Mouse (Mus musculus): ENCODE data around the gene Vkorc1l1. TPM values are rescaled to one million over a fixed set of nuclear protein-coding genes. Genes with fewer than 3 reads are reported as not detected.
"Not testable (repeated sequence)": the region's sequence is repeated elsewhere in the genome, so short reads cannot be mapped to it uniquely, and the experiment has no call there.

Vkorc1l1 gene
- polyA plus RNA-seq, 1 experiment = 19.3 TPM

- WGBS = 76% methylated on average over 7 of the region's 7 CpGs
- Histone ChIP-seq H3K4me3 (ENCODE audit: insufficient read depth, low read depth, low read length) (no peak overlapping the region), H3K27ac (ENCODE audit: insufficient read depth, low read depth, low read length) (no peak overlapping the region), H3K27me3 (replicated peaks; ENCODE audit: control insufficient read depth, insufficient read depth, low read length) (no peaks in the 10 kb centered on the region), H3K4me1 (ENCODE audit: control insufficient read depth, insufficient read depth, low read length) (no peaks in the 10 kb centered on the region; the same call in 1 of the 2 replicates), H3K36me3 (ENCODE audit: control insufficient read depth, insufficient read depth, low read length) (no peaks in the 10 kb centered on the region)
- TF ChIP-seq CTCF (conservative IDR thresholded peaks at IDR 0.05; ENCODE audit: insufficient read depth, insufficient read length, low read depth, low read length) = no peak
- no peak for TF ChIP-seq POLR2A (IDR thresholded peaks at IDR 0.05; ENCODE audit: low read depth, low read length)
- no peak for DNase-seq
Observed at GRCm38 (mm10) chr5:129909591-129909990, 32.2 kb upstream of the Vkorc1l1 start.

- Histone ChIP-seq H3K4me3 (ENCODE audit: insufficient read depth, low read depth, low read length) (no peak overlapping the region), H3K27me3 (replicated peaks; ENCODE audit: control insufficient read depth, insufficient read depth, low read length) (no peaks in the 10 kb centered on the region), H3K36me3 (ENCODE audit: control insufficient read depth, insufficient read depth, low read length) (no peaks in the 10 kb centered on the region), H3K4me1 (ENCODE audit: control insufficient read depth, insufficient read depth, low read length) (no peaks in the 10 kb centered on the region; the same call in 1 of the 2 replicates), H3K27ac (ENCODE audit: insufficient read depth, low read depth, low read length) (no peak overlapping the region)
- TF ChIP-seq CTCF (conservative IDR thresholded peaks at IDR 0.05; ENCODE audit: insufficient read depth, insufficient read length, low read depth, low read length) = peak; percentile 76
- TF ChIP-seq POLR2A (IDR thresholded peaks at IDR 0.05; ENCODE audit: low read depth, low read length) = no peak
- peak; percentile 39 for DNase-seq
- 37% methylated on average over 2 of the region's 2 CpGs for WGBS
Observed at GRCm38 (mm10) chr5:129914024-129914423, 27.7 kb upstream of the Vkorc1l1 start.

DNA sequence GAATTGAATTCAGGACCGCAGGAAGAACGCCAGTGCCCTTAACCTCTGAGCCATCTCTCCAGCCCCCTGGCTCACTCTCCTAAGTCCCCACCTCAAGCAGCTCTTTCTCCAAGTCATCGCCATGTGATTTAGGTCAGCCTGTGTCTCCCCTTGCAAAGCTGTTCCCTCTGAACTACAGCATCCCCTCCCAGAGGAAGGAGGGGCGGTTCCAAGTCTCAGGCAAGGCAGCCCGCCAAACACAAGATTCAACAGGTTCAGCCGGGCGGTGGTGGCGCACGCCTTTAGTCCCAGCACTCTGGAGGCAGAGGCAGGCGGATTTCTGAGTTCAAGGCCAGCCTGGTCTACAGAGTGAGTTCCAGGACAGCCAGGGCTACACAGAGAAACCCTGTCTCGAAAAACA lies 26.3 kb upstream of the Vkorc1l1 start:
- not testable (repeated sequence) for H3K27ac ChIP-seq (ENCODE audit: insufficient read depth, low read depth, low read length); H3K4me3 ChIP-seq (ENCODE audit: insufficient read depth, low read depth, low read length); H3K27me3 ChIP-seq (replicated peaks; ENCODE audit: control insufficient read depth, insufficient read depth, low read length); H3K36me3 ChIP-seq (ENCODE audit: control insufficient read depth, insufficient read depth, low read length); H3K4me1 ChIP-seq (ENCODE audit: control insufficient read depth, insufficient read depth, low read length); DNase-seq
- WGBS = 82% methylated on average over 11 of the region's 11 CpGs

DNA sequence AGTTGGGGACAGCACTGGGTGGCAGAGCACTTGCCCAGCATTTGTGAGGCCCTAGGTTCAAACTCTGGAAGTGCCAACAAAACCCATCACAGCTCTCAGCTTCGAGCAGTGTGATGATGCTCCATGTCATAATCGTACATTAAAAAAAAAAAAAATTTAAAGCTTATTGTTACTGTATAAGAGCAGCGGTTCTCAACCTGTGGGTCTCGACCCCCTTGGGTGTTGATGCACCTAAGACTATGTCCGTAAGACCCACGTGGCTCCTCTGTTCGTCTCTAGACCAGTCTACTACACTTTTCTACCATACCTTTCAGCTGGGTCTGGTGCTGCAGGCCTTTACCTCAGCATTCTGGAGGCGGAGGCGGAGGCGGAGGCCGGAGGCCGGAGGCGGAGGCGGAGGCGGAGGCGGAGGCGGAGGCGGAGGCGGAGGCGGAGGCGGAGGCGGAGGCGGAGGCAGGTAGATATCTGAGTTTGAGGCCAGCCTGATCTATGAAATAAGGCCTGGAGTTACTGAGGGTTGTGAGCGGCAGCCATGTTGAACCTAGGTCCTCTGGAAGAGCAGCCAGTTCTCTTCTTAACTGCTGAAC lies 23.6 kb upstream of the Vkorc1l1 start:
- no peak for DNase-seq
- TF ChIP-seq POLR2A (IDR thresholded peaks at IDR 0.05; ENCODE audit: low read depth, low read length) = no peak
- no peak for TF ChIP-seq CTCF (conservative IDR thresholded peaks at IDR 0.05; ENCODE audit: insufficient read depth, insufficient read length, low read depth, low read length)
- no peaks in the 10 kb centered on the region for H3K36me3 ChIP-seq (ENCODE audit: control insufficient read depth, insufficient read depth, low read length)
- WGBS = 91% methylated on average over 24 of the region's 24 CpGs
- no peaks in the 10 kb centered on the region for H3K4me1 ChIP-seq (ENCODE audit: control insufficient read depth, insufficient read depth, low read length)
- no peak overlapping the region for H3K27ac ChIP-seq (ENCODE audit: insufficient read depth, low read depth, low read length)
- H3K27me3 ChIP-seq (replicated peaks; ENCODE audit: control insufficient read depth, insufficient read depth, low read length) = no peaks in the 10 kb centered on the region
- H3K4me3 ChIP-seq (ENCODE audit: insufficient read depth, low read depth, low read length) = no peak overlapping the region

- Histone ChIP-seq H3K4me1 (ENCODE audit: control insufficient read depth, insufficient read depth, low read length) (no peaks in the 10 kb centered on the region), H3K27ac (ENCODE audit: insufficient read depth, low read depth, low read length) (no peak overlapping the region), H3K4me3 (ENCODE audit: insufficient read depth, low read depth, low read length) (no peak overlapping the region), H3K27me3 (replicated peaks; ENCODE audit: control insufficient read depth, insufficient read depth, low read length) (no peaks in the 10 kb centered on the region), H3K36me3 (ENCODE audit: control insufficient read depth, insufficient read depth, low read length) (no peaks in the 10 kb centered on the region)
- DNase-seq = no peak
- TF ChIP-seq POLR2A (IDR thresholded peaks at IDR 0.05; ENCODE audit: low read depth, low read length) (no peak), CTCF (conservative IDR thresholded peaks at IDR 0.05; ENCODE audit: insufficient read depth, insufficient read length, low read depth, low read length) (peak; percentile 28; the same call in 1 of the 2 replicates)
- WGBS = 68% methylated on average over 9 of the region's 9 CpGs
Observed at GRCm38 (mm10) chr5:129918752-129919151, 23.0 kb upstream of the Vkorc1l1 start.

DNA sequence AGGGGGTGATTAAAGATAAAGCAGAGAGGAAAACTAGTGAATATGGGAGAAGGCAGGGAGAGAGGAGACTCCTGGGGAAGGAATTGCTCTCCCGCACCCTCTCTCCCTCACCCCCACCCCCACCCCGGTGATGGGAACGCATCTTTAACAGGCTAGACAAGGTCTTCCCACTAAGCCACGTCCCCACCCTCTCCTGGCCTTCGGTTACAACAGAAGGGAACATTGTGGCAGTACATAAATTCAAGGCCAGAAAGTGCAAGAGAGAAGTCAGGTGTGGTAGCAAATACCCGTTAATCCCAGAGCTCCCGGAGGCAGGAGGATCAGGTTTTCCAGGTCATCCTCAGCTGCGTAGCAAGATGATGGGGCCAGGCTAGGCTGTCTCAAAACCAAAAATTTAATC lies 22.4 kb upstream of the Vkorc1l1 start:
- Histone ChIP-seq H3K36me3 (ENCODE audit: control insufficient read depth, insufficient read depth, low read length) (no peaks in the 10 kb centered on the region), H3K4me3 (ENCODE audit: insufficient read depth, low read depth, low read length) (no peak overlapping the region), H3K4me1 (ENCODE audit: control insufficient read depth, insufficient read depth, low read length) (no peaks in the 10 kb centered on the region), H3K27me3 (replicated peaks; ENCODE audit: control insufficient read depth, insufficient read depth, low read length) (no peaks in the 10 kb centered on the region), H3K27ac (ENCODE audit: insufficient read depth, low read depth, low read length) (no peak overlapping the region)
- DNase-seq = no peak
- 63% methylated on average over 8 of the region's 8 CpGs for WGBS
- TF ChIP-seq CTCF (conservative IDR thresholded peaks at IDR 0.05; ENCODE audit: insufficient read depth, insufficient read length, low read depth, low read length) (no peak), POLR2A (IDR thresholded peaks at IDR 0.05; ENCODE audit: low read depth, low read length) (no peak)

GRCm38 (mm10) chr5:129921972-129922371 lies 19.8 kb upstream of the Vkorc1l1 start:
- Histone ChIP-seq H3K36me3 (ENCODE audit: control insufficient read depth, insufficient read depth, low read length) (no peaks in the 10 kb centered on the region), H3K4me3 (ENCODE audit: insufficient read depth, low read depth, low read length) (no peak overlapping the region), H3K4me1 (ENCODE audit: control insufficient read depth, insufficient read depth, low read length) (no peaks in the 10 kb centered on the region; the same call in 1 of the 2 replicates), H3K27me3 (replicated peaks; ENCODE audit: control insufficient read depth, insufficient read depth, low read length) (no peaks in the 10 kb centered on the region), H3K27ac (ENCODE audit: insufficient read depth, low read depth, low read length) (no peak overlapping the region)
- TF ChIP-seq POLR2A (IDR thresholded peaks at IDR 0.05; ENCODE audit: low read depth, low read length) (no peak), CTCF (conservative IDR thresholded peaks at IDR 0.05; ENCODE audit: insufficient read depth, insufficient read length, low read depth, low read length) (no peak)
- no peak for DNase-seq
- WGBS = 96% methylated on average over 4 of the region's 4 CpGs

All from kidney, adult 2 months (tissue).